In the genomic region with DNA sequence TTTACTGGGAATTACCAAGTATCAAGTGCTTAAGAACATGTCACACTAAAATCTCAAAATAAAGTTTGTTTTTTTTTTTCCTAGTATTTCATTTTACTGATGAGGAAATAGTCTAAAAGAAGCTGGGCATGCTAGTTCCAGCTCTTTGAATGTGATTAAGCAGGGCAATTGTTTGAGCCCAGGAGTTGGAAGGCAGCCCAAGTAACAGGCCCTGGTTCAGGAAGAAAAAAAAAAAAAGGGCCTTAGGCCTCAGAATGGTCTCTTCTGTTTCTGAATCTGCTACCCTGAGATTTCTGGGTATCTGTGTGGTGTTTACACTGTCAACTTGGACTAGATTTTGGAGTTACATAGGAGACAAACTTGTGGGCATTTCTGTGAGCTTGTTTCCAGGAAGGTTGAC, we compare ENCODE assay signal across 13 mouse cellular contexts. TPM values are rescaled to one million over a fixed set of nuclear protein-coding genes. Genes with fewer than 3 reads are reported as not detected.
A peak's percentile ranks its signal among the peaks of the same experiment; 100 is the strongest.
DNase-seq lines count a peak whose midpoint lies in the region; ATAC-seq and TF ChIP-seq lines count a peak whose summit lies in the region.
"Had no signal": no experiment of that assay in that cellular context is flagged by ENCODE, and none has a peak within 500 bp of the region (broad histone marks: within the 10 kb centered on the region; RNA-seq: fewer than 3 reads in every experiment).

No protein-coding gene starts in this region.

- peaks cover 13% of the 10 kb centered on the region for H3K4me1 ChIP-seq in heart, postnatal 0 days (ENCODE audit: control insufficient read depth, insufficient read depth)
- peaks cover 14% of the 10 kb centered on the region; the same call in 1 of the 2 replicates for H3K4me1 ChIP-seq in lung, postnatal 0 days (ENCODE audit: insufficient read depth, low read depth, low read length)
- peaks cover 8% of the 10 kb centered on the region for H3K4me1 ChIP-seq in midbrain, postnatal 0 days (ENCODE audit: insufficient read depth, low read length)

- ATAC-seq in heart, postnatal 0 days (ENCODE audit: insufficient read depth, low read depth): no peak
- ATAC-seq in lung, postnatal 0 days: no peak
- ATAC-seq in midbrain, postnatal 0 days (ENCODE audit: low FRiP score): no peak

- no peaks in the 10 kb centered on the region for H3K27me3 ChIP-seq in heart, postnatal 0 days (ENCODE audit: control insufficient read depth, insufficient read depth, low read length)
- no peaks in the 10 kb centered on the region for H3K27me3 ChIP-seq in lung, postnatal 0 days (replicated peaks; ENCODE audit: insufficient read depth, low read length)
- no peaks in the 10 kb centered on the region for H3K27me3 ChIP-seq in midbrain, postnatal 0 days (ENCODE audit: insufficient read depth, low read length)

- peak overlapping the region; percentile 30; the same call in 1 of the 2 replicates for H3K27ac ChIP-seq in heart, postnatal 0 days (ENCODE audit: low read depth)
- H3K27ac ChIP-seq in lung, postnatal 0 days (ENCODE audit: low read length): peak overlapping the region; percentile 43; the same call in 1 of the 2 replicates
- no peak overlapping the region for H3K27ac ChIP-seq in midbrain, postnatal 0 days (ENCODE audit: low read depth, low read length)
- H3K27ac ChIP-seq: liver, embryonic 14.5 days had no signal

- TF ChIP-seq EP300 in heart, postnatal 0 days (IDR thresholded peaks at IDR 0.05; ENCODE audit: low read depth): no peak
- TF ChIP-seq EP300 in lung, postnatal 0 days (IDR thresholded peaks at IDR 0.05): no peak

- peaks cover 43% of the 10 kb centered on the region for H3K36me3 ChIP-seq in heart, postnatal 0 days (replicated peaks; ENCODE audit: control insufficient read depth, insufficient read depth, low read length)
- peaks cover 22% of the 10 kb centered on the region for H3K36me3 ChIP-seq in lung, postnatal 0 days (ENCODE audit: insufficient read depth, low read length)
- H3K36me3 ChIP-seq in midbrain, postnatal 0 days (ENCODE audit: insufficient read depth, low read length): peaks cover 34% of the 10 kb centered on the region

- H3K4me2 ChIP-seq in heart, postnatal 0 days (ENCODE audit: low read depth, low read length): no peak overlapping the region
- H3K4me2 ChIP-seq in lung, postnatal 0 days (replicated peaks; ENCODE audit: low read depth, low read length): no peak overlapping the region
- no peak overlapping the region for H3K4me2 ChIP-seq in midbrain, postnatal 0 days (ENCODE audit: low read depth, low read length, poor library complexity, severe bottlenecking)

- H3K4me3 ChIP-seq in heart, postnatal 0 days (ENCODE audit: low read depth, low read length): no peak overlapping the region
- H3K4me3 ChIP-seq in lung, postnatal 0 days (ENCODE audit: low read depth, low read length): no peak overlapping the region
- no peak overlapping the region for H3K4me3 ChIP-seq in midbrain, postnatal 0 days (ENCODE audit: low read depth, low read length)

- no peak overlapping the region for H3K9ac ChIP-seq in heart, postnatal 0 days (replicated peaks; ENCODE audit: low read depth, low read length)
- no peak overlapping the region for H3K9ac ChIP-seq in lung, postnatal 0 days (replicated peaks; ENCODE audit: low read depth)
- H3K9ac ChIP-seq in midbrain, postnatal 0 days (replicated peaks; ENCODE audit: low read length, poor library complexity, severe bottlenecking): no peak overlapping the region
- H3K9ac ChIP-seq: liver, embryonic 14.5 days had no signal

- no peak for TF ChIP-seq CTCF in heart, postnatal 0 days (IDR thresholded peaks at IDR 0.05; ENCODE audit: low read depth)
- TF ChIP-seq CTCF in lung, postnatal 0 days (IDR thresholded peaks at IDR 0.05): no peak
- no peak for TF ChIP-seq CTCF in midbrain, postnatal 0 days (IDR thresholded peaks at IDR 0.05)

- DNase-seq in heart, postnatal 0 days (ENCODE audit: low spot score): no peak
- DNase-seq in heart, postnatal 36 days: no peak
- no peak for DNase-seq in lung, postnatal 0 days (ENCODE audit: low spot score)
- no peak for DNase-seq in lung, postnatal 25 days (ENCODE audit: low spot score)
- peak; percentile 74 for DNase-seq in NIH3T3 (ENCODE audit: low read depth)
- peak; percentile 40 for DNase-seq in midbrain, postnatal 0 days (ENCODE audit: low spot score)
- no peak for DNase-seq in right cerebral cortex, adult 18-20 months
- no peak for DNase-seq in heart, adult 18-20 months
- DNase-seq: cerebellum, adult 8-10 months; heart, adult 11 months; left cerebral cortex, postnatal 4 days; right cerebral cortex, postnatal 4 days had no signal

- no peaks in the 10 kb centered on the region for H3K9me3 ChIP-seq in heart, postnatal 0 days (replicated peaks; ENCODE audit: control insufficient read depth, low read length)
- no peaks in the 10 kb centered on the region for H3K9me3 ChIP-seq in lung, postnatal 0 days (ENCODE audit: low read length)
- no peaks in the 10 kb centered on the region for H3K9me3 ChIP-seq in midbrain, postnatal 0 days (ENCODE audit: low read length)

- intact Hi-C loops in heart, postnatal 36 days (cut with DNase I): loop anchor here (2.0 kb wide), 1 partner anchor 49 kb away; the partner anchor contains the start of gene Rnf215

RNA-seq across cellular contexts. Expression of gene Tbc1d10a, which starts 3.1 kb away (rescaled TPM):
- total RNA-seq in heart, postnatal 0 days (2014; rRNA removed; ENCODE audit: low replicate concordance): 17.5 and 31.3 TPM in 2 replicates
- 10.9 and 11.4 TPM in 2 replicates for polyA plus RNA-seq in heart, postnatal 0 days (2015; fragmentation: Nextera tagmentation; extraction: Ambion mirVana)
- total RNA-seq in heart, postnatal 36 days (2021): 10 to 100 TPM in 1 of 2 experiments, 1 to 10 TPM in 1; 8.6 to 11.2 TPM
- 41.7 and 43.8 TPM in 2 replicates for polyA plus RNA-seq in lung, postnatal 0 days (2015; fragmentation: Nextera tagmentation; extraction: Ambion mirVana)
- 41.9 and 48.4 TPM in 2 replicates for total RNA-seq in midbrain, postnatal 0 days (2014; rRNA removed)
- polyA plus RNA-seq in midbrain, postnatal 0 days (2015; fragmentation: Nextera tagmentation; extraction: Ambion mirVana): 31.9 and 36.2 TPM in 2 replicates
- total RNA-seq in heart, adult 18-20 months (2021): 10 to 100 TPM; 11.5 to 11.9 TPM

RNA-seq across cellular contexts. Expression of gene Sf3a1, which starts 23.4 kb away (rescaled TPM):
- total RNA-seq in heart, postnatal 0 days (2014; rRNA removed; ENCODE audit: low replicate concordance): 14.0 and 20.6 TPM in 2 replicates
- polyA plus RNA-seq in heart, postnatal 0 days (2015; fragmentation: Nextera tagmentation; extraction: Ambion mirVana): 16.4 and 16.7 TPM in 2 replicates
- total RNA-seq in heart, postnatal 36 days (2021): 10 to 100 TPM; 32.7 to 36.7 TPM
- 12.6 and 13.4 TPM in 2 replicates for polyA plus RNA-seq in lung, postnatal 0 days (2015; fragmentation: Nextera tagmentation; extraction: Ambion mirVana)
- total RNA-seq in midbrain, postnatal 0 days (2014; rRNA removed): 46.0 and 49.6 TPM in 2 replicates
- 34.2 and 37.3 TPM in 2 replicates for polyA plus RNA-seq in midbrain, postnatal 0 days (2015; fragmentation: Nextera tagmentation; extraction: Ambion mirVana)
- total RNA-seq in heart, adult 18-20 months (2021): 10 to 100 TPM; 33.4 to 38.3 TPM

RNA-seq across cellular contexts. Expression of gene Ccdc157, which starts 23.4 kb away (rescaled TPM):
- 4.5 and 6.5 TPM in 2 replicates for total RNA-seq in heart, postnatal 0 days (2014; rRNA removed; ENCODE audit: low replicate concordance)
- polyA plus RNA-seq in heart, postnatal 0 days (2015; fragmentation: Nextera tagmentation; extraction: Ambion mirVana): 2.7 and 2.8 TPM in 2 replicates
- 1 to 10 TPM; 5.0 to 5.3 TPM for total RNA-seq in heart, postnatal 36 days (2021)
- polyA plus RNA-seq in lung, postnatal 0 days (2015; fragmentation: Nextera tagmentation; extraction: Ambion mirVana): 7.3 and 8.2 TPM in 2 replicates
- total RNA-seq in midbrain, postnatal 0 days (2014; rRNA removed): 22.0 and 23.3 TPM in 2 replicates
- 9.0 and 10.7 TPM in 2 replicates for polyA plus RNA-seq in midbrain, postnatal 0 days (2015; fragmentation: Nextera tagmentation; extraction: Ambion mirVana)
- 1 to 10 TPM; 3.5 to 5.2 TPM for total RNA-seq in heart, adult 18-20 months (2021)

RNA-seq across cellular contexts. Expression of gene Castor1, which starts 34.5 kb away (rescaled TPM):
- total RNA-seq in heart, postnatal 0 days (2014; rRNA removed; ENCODE audit: low replicate concordance): 25.1 and 32.6 TPM in 2 replicates
- 8.1 and 8.4 TPM in 2 replicates for polyA plus RNA-seq in heart, postnatal 0 days (2015; fragmentation: Nextera tagmentation; extraction: Ambion mirVana)
- 1 to 10 TPM; 5.2 to 5.5 TPM for total RNA-seq in heart, postnatal 36 days (2021)
- polyA plus RNA-seq in lung, postnatal 0 days (2015; fragmentation: Nextera tagmentation; extraction: Ambion mirVana): 16.5 and 17.8 TPM in 2 replicates
- 9.7 and 10.6 TPM in 2 replicates for total RNA-seq in midbrain, postnatal 0 days (2014; rRNA removed)
- 4.9 and 7.5 TPM in 2 replicates for polyA plus RNA-seq in midbrain, postnatal 0 days (2015; fragmentation: Nextera tagmentation; extraction: Ambion mirVana)
- 1 to 10 TPM; 5.7 to 5.9 TPM for total RNA-seq in heart, adult 18-20 months (2021)

RNA-seq across cellular contexts. Expression of gene Rnf215, which starts 48.5 kb away (rescaled TPM):
- 21.3 and 36.1 TPM in 2 replicates for total RNA-seq in heart, postnatal 0 days (2014; rRNA removed; ENCODE audit: low replicate concordance)
- 17.4 and 17.6 TPM in 2 replicates for polyA plus RNA-seq in heart, postnatal 0 days (2015; fragmentation: Nextera tagmentation; extraction: Ambion mirVana)
- 10 to 100 TPM; 14.0 to 15.1 TPM for total RNA-seq in heart, postnatal 36 days (2021)
- 57.8 and 59.0 TPM in 2 replicates for polyA plus RNA-seq in lung, postnatal 0 days (2015; fragmentation: Nextera tagmentation; extraction: Ambion mirVana)
- 93.8 and 112 TPM in 2 replicates for total RNA-seq in midbrain, postnatal 0 days (2014; rRNA removed)
- polyA plus RNA-seq in midbrain, postnatal 0 days (2015; fragmentation: Nextera tagmentation; extraction: Ambion mirVana): 49.2 and 52.9 TPM in 2 replicates
- total RNA-seq in heart, adult 18-20 months (2021): 10 to 100 TPM; 11.6 to 13.5 TPM

Comparison
In these comparisons a context has a peak if more than half of its experiments do, and no peak if none do; other contexts are left out.
1. DNase-seq: peak in NIH3T3 (single experiment) and midbrain, postnatal 0 days (single experiment); none in heart, postnatal 0 days (single experiment), heart, postnatal 36 days (0 of 2), lung, postnatal 0 days (single experiment), lung, postnatal 25 days (single experiment), right cerebral cortex, adult 18-20 months (single experiment) and heart, adult 18-20 months (0 of 2).